Mouse (Mus musculus): Measurements from ENCODE around the gene Ascc1. TPM values are rescaled to one million over a fixed set of nuclear protein-coding genes. Genes with fewer than 3 reads are reported as not detected.

Gene Ascc1
- 10 to 100 TPM; 12.4 to 13.5 TPM for total RNA-seq (2021)
- long read RNA-seq, experiment 1, transcript Ascc1-201 (11 exons, 1,450 nt), result major isoform, 5 of 9 reads
- long read RNA-seq, experiment 1, partial matches to known transcripts, result 1 of 9 reads
- long read RNA-seq, experiment 1, other reads (novel, unspliced or antisense), result 3 of 9 reads
- long read RNA-seq, experiment 2, transcript Ascc1-201 (11 exons, 1,450 nt), result major isoform, 7 of 9 reads
- long read RNA-seq, experiment 2, partial matches to known transcripts, result 0 of 9 reads
- long read RNA-seq, experiment 2, other reads (novel, unspliced or antisense), result 2 of 9 reads

DNA sequence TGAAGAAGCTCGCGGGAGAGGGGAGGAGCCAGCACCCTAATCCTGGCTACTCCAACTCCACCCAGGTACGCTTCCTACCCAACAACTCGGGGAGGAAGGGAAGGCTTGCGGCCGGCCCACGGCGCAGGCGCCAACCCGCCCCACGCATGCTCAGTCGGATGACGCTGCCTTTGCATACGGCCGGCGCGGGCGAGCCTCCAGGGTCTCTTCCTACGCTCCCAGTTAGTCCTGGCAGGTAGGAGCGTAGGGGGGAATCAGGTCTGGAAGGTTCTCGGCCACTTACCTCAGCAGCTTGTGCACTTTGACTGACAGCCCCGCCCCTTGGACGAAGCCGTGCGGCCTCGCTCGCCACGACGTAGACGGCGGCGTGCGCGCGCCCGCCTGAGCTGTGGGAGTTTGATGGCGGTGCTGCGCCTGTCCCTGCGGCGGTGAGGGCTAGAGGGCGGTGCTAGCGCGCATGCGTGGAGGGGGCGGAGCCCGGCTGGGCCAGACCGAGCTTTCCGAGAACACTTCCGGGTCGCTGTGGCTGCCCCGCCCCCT, at the start of gene Ascc1, which contains the start of gene Anapc16:
Ascc1 (plus strand) TSS at position 133 of the 540 bp plus-strand sequence.
Anapc16 (minus strand) TSS at position 463 of the 540 bp plus-strand sequence.
- peak; percentile 98 for DNase-seq

DNA sequence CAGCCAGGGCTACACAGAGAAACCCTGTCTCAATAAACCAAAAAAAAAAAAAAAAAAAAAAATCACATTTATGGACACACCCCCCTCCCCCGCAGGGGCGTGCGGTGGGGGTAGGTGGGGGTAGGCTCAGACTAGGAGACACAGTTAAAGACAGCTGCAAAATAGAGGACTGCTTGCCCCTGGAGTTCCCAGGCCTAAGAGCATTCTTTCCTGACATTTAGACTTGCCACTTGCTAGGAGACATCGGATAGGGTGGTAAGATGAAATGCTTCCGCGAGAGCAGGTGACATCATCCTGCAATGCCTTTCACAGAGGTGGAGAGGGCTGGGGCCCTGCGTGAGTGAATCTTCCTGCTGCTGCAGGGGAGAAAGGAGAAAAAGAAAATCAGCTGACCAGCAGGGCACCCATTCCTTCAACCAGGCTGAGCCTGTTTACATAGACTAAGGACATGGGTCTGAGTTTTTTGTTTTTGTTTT, 49.0 kb upstream of the Ascc1 start:
- DNase-seq, result no peak

DNA sequence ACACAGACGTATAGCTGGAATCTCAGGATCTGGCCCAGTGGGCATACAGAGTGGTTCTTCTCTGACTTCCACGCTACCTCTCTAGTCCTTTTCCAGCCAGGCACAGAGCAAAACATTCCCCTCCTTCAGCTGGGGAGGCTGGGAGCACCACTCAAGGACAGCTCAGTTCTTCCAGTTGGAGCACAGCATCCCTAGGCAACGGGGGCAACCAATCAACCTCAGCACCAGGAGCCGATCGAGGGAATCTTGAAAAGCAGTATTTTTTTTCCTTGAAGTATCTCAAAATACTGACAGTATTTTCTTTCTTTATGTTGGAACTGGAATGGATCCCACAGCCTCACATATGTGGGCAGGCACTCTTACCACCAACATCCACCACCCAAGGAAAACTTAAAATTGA, 45.9 kb upstream of the Ascc1 start:
- DNase-seq, result no peak

DNA sequence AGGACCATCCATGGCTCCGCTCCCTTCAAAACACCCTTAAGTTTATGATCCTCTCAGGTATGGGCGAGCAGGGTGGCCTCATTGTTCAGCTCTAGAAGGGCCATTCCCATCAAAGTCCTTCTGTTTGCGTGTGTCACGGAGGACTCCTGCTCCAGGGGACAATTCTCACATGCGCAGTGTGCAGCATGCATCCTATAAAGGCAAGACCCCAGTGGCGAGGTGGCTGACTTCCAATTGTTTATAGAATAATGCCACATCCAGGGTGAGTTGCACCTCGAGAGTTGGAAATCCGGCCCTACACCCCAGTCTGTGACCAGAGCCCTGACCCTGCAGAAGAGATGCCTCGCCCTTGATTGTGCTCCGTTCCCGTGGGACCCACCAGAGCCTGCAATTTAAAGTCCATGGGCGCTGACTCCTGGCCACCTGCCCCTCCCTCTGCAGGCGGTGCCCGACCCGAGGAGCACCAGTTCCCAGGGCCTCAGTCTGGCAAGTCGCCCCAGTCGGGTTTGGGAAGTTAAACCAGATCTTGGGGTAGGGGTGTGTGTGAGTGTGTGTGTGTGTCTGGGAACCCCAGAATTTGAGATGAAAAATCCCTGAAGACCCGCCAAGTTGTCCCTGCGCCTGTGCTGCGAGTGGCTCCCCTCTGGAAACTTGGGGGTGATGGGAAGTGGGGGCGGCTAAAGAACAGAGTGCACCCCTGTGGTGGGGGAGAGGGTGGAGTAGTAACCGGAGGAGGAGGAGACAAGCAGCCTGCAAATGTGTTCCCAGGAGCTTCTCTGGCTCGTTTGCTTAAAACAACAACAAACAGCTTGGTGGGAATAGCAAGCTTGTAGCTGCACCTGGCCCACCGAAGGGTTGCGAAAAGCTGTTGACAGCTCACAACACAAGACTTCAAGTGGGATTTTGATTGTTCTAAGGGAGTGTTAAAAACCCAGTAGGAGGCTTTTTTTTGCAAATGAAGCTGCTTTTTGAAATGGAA, 45.1 kb upstream of the Ascc1 start:
- DNase-seq, result peak; percentile 52

DNA sequence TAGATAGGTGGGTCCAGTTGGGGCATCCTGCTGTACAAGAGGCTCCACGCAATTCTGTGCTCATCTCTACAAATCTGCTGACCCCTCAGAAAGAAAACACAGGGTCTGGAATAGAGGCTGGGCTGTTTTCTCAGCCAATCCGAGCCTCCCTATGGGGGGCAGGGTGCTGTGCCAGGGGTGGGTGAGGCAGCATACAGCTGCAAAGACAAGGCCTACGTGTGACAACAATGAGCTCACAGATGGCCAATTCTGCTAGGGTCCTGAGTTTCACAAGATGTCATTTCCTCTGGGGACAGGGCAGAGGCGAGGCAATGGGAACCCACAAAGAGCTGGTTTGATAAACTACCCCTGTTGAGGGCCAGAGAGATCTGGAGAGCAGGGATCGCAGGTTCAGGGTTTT, 44.1 kb upstream of the Ascc1 start:
- no peak for DNase-seq

DNA sequence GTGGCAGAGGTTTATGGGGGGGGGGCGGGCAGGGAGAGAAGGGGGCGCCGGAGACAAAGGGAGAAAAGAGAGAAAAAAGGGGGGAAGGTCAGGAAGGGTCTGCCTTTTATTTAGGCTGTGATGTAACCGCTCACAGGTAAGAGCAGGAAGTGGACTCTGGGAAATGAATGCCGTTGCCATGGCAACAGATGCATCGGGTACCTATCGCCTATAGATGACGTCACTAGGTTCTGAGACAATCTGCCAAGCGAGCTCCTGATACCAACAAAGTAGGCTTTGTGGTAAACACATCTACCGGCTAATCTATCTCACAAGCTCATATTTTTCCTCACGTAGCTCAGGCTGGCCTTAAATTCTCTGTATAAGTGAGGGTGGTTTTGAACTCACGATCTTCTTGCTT, 43.1 kb upstream of the Ascc1 start:
- no peak for DNase-seq

DNA sequence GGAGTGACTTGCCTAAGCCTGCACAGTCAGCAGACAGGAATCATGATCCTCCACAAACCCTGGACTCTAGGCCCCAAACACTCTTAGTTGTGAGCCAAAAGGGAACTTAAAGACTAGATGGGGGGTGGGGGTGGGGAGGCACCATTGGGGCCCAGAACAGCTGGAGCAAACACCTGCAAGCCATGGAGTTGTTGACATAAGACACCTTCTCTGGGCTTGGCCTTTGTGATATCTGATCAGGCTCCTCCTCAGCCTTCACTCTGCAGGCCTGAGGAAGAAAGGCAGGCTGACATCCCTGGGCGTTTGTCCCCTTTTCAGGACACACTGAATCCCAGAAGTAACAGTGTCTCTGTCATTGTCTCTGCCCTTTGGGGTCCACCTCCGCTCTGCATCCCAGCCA, 39.0 kb upstream of the Ascc1 start:
- no peak for DNase-seq

DNA sequence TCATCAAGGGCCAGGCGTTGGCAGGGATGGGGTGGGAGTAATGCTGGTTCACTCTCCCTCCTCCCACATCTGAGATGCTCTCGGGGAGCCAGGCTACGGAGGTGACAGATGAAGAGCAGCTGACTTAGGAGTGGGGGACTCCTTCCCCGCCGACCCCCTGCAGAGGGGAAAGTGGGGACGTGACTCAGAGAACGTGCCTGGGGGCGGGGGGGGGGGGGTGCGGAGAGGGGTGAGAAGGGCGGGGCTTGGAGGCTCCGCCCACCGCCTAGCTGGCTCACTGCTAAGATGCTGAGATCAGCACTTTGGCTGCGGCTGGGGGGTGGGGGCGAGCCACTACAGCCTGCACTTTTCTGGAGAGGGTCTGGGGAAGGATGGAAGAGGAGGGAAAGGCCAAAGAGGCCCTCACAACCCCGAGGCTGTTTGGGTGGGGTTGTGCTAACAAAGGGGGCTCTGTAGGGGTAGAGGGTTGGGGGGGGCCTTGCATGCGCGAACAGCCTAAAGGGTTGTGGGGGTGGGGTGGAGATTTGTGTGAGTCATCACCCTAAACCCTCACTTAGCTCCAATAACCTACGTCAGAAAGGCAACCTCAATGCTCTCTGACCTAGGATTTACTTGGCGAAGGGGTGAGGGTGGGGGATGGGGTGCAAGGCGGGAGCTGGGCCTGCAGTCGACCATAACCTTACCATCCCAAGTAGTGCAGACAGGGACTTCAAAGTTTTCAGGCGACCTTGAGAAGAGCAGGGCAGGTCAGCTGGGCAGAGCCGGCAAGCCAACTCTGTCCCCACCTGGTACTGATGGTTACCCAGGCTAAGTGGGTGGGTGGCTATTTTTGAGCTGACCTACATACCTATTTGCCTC, 37.9 kb upstream of the Ascc1 start:
- DNase-seq, result no peak

DNA sequence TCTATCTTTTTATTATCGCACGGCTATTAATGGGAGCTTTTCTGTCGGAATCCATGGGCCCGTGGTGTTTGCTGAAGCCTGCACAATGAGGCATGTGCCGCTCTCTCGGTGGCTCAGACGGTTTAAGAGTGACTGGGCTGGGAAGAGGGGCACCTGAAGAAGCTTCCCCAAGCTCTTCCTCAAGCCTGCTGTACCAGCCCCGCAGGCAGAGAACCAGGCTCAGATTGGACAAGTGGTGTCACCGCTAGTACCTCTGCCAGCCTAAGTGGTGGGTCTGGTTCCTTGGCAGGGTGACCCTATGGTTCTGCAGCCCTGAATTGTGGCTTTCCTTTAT, 37.3 kb upstream of the Ascc1 start:
- DNase-seq, result no peak

DNA sequence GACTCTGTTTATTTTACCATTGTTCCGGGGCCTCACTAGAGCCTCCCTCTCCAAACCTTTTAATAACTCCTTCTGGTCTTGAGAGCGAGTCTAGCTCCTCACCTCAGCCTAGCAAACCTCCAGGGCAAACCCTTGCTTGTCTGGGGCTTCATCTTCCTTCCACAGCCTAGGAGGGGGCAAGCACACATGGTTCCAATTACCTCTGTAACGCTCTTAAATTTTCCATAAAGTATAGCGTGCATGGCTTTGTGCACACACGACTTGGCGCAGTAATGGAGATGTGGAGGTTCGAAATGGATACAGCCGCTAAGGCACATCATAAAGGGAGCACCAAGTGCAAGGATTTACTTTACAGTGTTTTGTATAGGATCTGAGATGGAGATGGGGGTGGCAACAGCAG, 36.8 kb upstream of the Ascc1 start:
- DNase-seq, result no peak

DNA sequence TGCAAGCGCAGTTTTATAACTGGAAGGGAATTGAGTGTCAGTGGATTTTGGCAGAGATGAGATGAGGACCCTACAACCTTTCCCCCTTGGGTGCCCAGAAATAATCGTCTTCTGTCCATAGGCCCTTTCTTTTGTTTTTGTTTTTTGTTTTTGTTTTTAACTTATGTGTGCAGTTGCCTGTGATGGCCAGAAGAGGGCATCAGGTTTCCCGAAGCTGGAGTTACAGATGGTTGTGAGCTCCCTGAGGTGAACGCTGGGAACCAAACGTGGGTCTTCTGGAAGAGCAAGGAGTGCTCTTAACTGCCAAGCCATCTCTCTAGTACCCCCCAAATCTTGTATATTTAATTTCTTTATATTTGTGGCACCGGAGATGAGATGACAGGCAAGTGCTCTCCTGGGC, 35.9 kb upstream of the Ascc1 start:
- no peak for DNase-seq

DNA sequence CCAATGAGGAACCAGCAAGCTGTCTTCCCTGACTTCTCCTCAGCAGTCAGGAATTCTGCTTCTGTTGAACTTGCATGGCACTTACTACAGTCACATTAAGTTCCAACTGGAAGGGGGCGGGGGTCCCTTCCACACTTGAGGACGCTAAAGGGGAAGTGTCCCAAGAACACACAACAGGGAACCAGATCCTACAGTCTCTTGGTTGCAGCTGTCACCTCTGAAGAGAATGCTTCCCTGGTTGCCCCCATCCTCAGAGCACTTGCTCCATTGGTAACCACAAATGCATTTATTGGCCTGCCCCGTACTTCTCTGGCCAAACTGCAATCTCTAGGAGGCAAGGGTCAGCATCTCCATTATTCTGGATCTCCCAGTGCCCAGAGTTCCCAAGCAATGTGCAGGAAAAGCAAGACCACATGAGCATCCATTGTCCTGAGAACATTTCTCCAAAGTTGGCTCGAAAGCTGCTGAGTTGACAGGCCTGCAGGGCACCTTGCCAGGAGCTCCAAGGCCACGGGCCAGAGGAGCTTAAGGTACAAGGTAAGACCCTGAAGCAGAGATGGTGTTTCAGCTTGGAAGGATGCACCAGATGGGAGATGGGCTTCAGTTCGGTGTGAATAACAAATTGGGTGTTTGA, 35.2 kb upstream of the Ascc1 start:
- no peak for DNase-seq

DNA sequence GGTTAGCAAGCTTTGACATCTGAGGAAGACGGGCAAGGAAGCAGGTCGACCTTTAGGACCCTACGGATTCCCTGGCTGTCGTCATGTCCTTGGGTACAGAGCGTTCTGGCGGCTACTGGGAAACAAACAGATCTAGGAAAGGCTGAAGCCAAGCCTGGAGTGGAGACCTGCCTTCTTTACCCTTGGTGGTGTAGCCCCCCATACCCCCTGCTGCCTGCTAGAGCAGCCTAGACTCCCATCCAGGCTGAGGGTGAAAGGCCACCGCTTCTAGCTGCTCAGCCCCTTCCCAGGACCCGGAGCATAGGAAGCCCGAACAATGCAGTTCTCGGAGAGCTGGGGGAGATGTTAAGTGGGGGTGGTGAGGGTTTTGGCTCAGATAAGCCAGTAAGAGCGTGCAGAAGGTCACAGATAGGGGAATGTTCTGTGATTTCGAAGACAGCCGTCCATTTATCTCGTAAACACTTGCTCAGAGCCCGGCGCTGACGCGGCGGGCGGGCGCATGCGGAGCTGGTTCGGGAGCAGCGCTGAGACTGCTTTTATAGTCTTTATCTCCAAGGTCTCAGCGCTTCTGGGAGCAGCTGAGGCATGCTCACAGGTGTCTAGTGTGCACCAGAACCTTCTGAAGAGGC, 32.7 kb upstream of the Ascc1 start:
- DNase-seq, result peak; percentile 41

DNA sequence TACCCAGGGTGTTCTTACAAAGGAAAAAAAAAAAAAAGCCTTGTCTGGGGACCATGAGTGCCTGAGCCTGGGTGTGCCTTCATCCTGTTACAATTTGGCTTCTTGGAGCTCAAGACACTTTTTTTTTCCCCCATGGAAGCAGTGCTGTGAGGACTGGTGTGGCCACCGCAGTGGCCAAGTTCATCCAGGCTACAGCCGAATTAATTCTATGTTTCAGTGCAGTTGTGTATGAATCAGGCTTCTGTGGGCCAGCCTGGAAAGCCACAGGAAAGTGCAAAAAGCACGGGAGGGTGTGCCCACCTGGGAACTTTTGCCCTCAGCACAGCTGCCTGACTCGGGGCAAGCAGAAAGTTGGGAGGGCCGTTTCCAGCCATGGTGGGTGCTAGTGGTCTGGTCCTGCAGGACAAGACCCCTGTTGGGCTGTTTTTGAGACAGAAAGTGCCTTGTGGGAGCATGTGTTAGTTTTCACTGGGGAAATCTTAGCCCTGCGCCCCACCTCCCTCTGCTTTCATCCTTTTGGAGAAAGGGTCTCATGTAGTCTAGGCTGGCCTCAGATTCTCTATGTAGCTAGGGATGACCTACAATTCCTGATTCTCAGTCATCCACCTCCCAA, 32.0 kb upstream of the Ascc1 start:
- no peak for DNase-seq

DNA sequence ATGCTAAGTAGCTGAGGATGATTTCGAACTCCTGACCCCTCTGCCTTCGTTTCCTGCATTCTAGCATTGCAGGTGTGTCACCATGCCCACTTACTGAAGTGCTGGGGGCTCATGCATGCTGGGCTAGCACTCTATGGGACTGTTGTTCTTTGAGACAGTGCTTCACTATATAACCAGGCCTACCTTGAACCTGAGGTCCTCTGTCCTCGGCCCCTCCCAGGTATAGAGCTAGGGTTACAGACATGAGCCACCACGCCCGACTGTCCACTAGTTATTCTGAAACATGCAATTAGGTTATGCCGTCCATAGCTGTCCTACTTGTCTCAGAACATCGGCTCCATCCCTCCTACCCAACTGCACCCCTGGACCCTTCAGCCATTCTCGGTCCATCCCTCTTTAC, 30.8 kb upstream of the Ascc1 start:
- no peak for DNase-seq

DNA sequence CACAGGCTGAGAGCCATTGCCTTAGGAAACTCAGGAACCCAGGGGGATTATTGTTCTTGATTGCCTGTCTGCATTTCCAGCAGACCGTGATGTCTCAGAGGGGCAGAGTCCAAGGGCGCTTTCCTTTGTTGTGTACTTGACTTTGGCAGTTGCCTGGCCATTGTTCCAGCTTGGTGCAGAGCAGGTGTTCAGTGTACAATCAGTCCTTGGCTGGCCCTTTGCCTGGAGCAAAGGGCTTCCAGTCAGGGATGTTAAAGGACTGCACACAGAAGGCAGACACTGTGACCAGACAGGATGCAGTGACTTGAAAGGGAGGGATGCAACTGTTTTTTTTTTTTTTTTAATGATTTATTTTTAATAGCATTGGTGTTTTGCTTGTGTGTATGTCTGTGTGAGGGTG, 30.1 kb upstream of the Ascc1 start:
- DNase-seq, result no peak

DNA sequence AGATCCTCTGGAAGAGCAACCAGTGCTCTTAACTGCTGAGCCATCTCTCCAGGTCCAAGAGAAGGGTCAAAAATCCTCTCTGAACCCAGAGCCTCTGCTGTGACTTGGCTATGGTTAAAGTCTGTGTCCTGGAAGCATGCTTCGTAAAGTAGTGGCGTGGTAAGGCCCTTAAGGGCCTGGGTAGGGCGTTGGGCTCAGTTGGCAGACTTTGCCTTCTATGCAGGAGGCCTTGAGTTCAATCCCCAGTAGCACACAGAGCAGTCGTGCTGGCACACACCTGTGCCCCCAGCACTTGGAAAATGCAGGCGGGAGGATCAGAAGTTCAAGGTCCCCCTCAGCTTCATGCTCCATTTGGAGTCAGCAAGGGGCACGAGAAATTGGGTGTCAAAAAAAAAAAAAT, 29.6 kb upstream of the Ascc1 start:
- DNase-seq, result no peak

DNA sequence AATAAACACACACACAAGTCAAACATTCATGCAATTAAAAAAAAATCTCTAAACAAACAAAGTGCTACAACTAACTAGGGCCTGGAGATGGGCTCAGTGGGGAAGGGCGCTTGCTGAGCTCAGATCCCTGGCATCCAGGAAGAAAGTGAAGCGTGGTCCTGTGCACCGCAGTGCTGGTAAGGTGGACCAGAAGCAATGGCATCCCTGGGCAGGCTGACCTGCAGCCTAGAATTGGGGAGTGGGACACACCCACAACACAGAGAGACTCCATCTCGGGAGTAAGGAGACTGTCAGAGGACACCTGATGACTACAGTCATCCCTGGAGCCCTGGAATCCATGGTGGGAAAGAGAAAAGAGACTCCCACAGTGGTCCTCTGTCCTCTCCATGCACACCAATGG, 29.2 kb upstream of the Ascc1 start:
- DNase-seq, result no peak

DNA sequence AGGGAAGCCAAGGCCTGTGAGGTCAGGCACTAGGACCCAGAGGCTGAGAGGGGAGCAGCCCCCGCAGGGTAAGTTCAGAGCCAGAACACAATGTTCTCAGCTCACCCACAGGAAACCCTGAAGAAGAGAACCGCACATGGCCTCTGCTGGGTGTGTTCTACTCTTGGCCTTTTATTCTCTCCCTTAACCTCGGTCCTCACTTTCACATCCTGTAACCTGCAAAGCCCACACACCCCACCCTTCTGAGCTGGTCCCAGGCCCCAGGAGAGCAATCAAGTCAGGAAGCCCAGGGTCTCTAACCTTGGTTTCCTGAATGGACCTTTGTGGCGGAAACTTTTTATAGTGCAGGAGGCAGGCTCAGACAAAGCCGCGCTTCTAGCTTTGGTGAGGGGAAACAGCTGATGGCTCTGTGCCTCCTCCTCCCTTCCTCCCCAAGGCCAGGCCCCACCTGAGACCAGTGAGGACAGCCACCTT, 28.4 kb upstream of the Ascc1 start:
- no peak for DNase-seq

DNA sequence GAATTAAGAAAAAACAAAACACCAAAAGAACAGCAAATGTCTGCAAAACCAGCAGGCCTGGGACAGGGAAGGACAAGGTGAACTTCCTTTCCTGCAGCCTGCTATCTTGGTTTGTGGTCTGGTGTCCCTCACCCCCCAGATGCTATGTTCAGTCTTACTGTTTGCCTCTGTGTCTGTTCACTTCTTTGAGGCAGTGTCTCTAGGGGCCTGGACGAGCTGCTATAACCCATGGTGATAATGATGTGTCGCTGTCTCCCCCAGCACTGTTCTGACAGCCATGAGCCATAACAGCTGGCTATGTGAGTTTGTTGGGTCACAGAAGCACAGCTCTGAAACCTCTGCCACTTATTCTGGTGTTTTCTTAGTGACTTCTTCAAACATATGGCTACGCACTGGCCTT, 27.8 kb upstream of the Ascc1 start:
- no peak for DNase-seq

DNA sequence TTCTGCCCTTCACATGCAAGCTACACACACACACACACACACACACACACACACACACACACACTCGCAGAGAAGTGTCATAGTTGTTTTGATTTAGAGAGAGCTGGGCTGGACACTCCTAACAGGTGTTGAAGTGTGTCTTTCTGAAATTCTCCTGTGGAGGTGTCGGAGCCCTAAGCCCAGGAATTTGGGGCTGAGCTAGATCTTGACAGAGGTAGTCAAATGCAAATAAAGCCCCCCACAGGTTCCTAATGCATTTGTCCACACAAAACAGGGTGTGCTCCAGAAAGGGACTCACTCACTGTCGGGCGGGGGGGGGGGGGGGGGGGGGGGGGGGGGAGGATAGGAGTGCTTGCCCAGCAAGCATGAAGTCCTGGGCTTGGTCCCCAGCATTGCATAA, 25.5 kb upstream of the Ascc1 start:
- DNase-seq, result no peak

Data from gastrocnemius, postnatal 10 days (tissue).